Mouse (Mus musculus) splenic B cell, adult 2 months (primary cell): ENCODE data around the gene Prkg1.
"Not testable (repeated sequence)": the region's sequence is repeated elsewhere in the genome, so short reads cannot be mapped to it uniquely, and the experiment has no call there.

Experiments
- DNase-seq: peaks from one replicate; pipeline ENCODE4 v3.0.0-alpha.2; 2011; ENCODE audit warnings: low read depth, low spot score
- H3K27me3 ChIP-seq: 2 replicates; pipeline ENCODE4 v1.6.1; 2012; ENCODE audit warnings: mild to moderate bottlenecking, low read length, moderate library complexity, mixed read lengths; ENCODE audit not compliant: control insufficient read depth, poor library complexity, insufficient read depth, severe bottlenecking
- H3K36me3 ChIP-seq: 2 replicates; pipeline ENCODE4 v1.6.1; 2012; ENCODE audit warnings: mild to moderate bottlenecking, low read length, moderate library complexity, mixed read lengths; ENCODE audit not compliant: control insufficient read depth, poor library complexity, insufficient read depth, severe bottlenecking

Gene Prkg1

DNA sequence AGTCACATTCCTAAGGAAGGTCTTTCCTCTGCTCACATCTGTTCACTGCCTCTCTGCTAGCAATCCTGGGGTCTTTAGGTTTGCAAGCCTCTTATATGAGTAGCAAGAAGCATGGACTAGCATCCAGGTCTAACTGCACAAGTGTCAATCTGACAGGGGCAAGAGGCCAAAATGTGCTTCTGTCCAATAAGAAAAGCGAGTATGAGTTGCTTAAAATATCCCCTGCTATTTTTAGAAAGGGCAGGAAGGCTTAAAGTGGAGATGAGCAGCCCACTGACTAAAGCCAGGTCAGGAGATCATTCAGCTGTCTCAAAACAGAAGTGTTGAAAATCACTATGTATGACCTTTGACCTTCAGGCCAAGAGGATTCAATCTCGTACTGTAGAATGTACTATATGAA is 1139.4 kb downstream of the Prkg1 start:
- Histone ChIP-seq H3K27me3 (no peaks in the 10 kb centered on the region), H3K36me3 (no peaks in the 10 kb centered on the region)
- no peak for DNase-seq

DNA sequence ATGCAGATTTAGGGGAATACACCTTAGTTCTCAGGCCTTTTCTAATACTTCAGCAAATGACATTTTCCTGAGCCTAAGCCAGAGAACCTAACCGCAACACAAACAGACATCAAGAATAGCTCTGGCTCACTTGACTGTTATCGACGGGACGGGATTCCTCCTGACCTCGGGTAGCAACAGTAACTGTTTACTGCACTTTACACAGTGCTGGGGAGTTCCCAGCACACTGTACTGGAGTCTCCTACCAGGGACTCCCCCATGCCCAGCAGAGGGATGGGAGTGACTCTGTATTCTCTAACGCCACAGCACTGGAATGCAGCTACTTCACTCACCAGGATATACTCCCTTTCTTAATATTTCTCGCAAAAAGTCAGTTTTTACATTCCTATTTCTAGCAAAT is 1141.2 kb downstream of the Prkg1 start:
- no peak for DNase-seq
- Histone ChIP-seq H3K27me3 (no peaks in the 10 kb centered on the region), H3K36me3 (no peaks in the 10 kb centered on the region)

DNA sequence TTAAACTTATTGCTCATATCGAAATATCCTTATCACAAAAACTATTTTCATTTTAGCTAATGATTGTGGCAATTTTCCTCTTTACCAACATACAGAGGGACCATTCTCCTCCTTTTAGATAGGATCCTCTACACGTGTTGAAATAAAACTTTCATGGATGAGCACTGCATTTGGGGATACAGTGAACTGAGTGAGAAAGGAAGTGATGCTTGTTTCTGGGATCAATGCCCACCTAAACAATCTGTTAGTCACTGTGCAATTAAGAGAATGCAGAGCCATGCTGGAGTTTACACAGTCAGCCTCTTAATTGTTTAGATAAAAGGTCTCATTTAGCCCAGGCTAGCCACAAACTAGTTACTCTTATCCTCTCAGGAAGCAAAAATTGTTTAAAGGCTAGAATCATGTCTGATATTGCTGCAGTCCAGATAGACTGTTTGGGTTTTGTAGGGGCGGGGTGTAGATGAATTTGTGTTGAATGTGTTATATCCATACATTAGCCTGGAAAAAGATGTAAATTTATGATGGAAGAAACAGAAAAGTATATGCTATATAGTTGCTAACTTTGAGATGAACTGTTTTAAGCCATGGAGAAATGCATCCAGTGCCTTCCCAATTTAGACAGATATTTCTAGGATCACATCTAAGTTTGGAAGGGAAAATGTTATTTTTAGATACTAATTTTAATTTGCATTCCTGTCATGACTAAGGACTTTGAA is 1151.5 kb downstream of the Prkg1 start:
- no peak for DNase-seq
- Histone ChIP-seq H3K36me3 (no peaks in the 10 kb centered on the region), H3K27me3 (no peaks in the 10 kb centered on the region)

DNA sequence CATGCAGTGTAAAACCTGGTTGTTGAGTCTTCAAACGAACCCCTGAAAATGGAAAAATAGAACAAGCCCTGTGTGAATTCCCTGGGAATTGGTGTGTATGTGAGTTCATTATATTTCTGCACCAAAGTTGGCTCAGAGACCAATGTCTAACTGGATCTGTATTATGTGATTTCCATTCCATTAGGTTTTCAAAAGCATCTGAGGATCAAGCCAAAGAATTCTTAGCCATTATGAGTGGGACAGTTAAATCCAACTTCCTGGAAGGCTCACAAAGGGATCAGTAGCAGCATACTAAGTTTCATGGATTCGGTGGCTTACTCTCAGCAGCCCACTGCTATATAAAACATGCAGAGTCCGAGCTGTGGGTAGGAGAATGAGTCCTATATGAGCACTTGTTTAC is 1178.5 kb downstream of the Prkg1 start:
- H3K36me3 ChIP-seq, result no peaks in the 10 kb centered on the region
- H3K27me3 ChIP-seq, result no peaks in the 10 kb centered on the region
- no peak for DNase-seq

DNA sequence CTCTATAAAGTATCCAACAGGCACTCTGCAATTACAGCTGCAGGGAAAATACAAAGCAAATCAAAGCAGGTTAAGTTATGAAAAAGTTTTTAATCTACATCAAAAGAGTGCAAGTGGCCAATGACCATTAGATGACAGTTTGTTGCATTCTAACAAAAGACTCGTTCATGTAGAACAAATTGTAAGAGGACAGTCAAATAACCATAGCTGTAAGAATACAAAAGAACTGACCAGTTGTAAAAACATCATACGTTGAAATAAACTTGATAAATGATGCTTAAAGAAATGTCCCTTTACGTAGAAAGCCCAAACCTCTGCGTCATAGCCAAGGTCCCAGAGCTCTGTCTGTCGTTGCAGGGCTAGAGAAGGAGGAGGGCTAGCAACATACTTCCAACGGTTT is 1200.3 kb downstream of the Prkg1 start:
- DNase-seq, result no peak
- H3K27me3 ChIP-seq, result no peaks in the 10 kb centered on the region

DNA sequence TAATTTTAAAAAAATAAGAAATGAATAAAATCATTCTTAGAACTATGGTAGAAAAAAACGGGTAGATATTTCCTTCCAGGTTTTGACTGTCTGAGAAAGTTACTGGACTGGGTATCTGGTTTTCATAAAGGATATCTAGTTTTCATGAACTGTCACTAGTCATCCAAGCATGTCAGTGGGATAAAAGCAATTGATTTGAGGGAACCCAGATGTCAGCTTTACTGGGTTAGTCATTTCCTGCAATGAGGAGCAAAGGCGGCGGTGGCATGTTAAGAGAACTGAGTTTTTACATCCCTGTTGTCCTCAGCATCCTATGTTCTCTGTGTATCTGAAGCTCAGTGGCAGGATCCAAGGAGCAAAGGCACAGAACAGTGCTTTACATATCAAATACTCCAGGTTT is 1201.0 kb downstream of the Prkg1 start:
- no peaks in the 10 kb centered on the region for H3K36me3 ChIP-seq
- no peaks in the 10 kb centered on the region for H3K27me3 ChIP-seq
- DNase-seq, result no peak

More for the DNA sequence above, 1200.3 kb downstream of the Prkg1 start:
- H3K36me3 ChIP-seq, result no peaks in the 10 kb centered on the region

DNA sequence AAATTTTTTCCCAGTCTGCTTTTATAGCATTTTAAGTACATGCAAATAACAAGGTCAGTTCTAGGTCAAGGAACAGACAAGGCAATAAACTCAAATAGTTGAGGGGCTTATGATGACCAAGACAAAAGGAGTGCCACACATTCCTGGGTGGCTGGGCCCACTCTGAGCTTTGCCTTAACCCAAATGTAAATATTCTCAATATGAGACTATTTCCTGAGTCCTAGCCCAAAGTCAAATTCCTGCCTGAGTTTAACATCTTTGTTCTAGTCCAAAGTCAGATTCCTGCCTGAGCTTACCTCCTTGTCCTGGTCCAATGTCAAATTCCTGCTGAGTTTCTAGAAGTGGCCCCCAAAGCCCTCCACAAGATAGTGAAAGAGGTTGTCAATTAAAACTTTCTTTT is 1206.8 kb downstream of the Prkg1 start:
- no peaks in the 10 kb centered on the region for H3K36me3 ChIP-seq
- no peaks in the 10 kb centered on the region for H3K27me3 ChIP-seq
- no peak for DNase-seq

DNA sequence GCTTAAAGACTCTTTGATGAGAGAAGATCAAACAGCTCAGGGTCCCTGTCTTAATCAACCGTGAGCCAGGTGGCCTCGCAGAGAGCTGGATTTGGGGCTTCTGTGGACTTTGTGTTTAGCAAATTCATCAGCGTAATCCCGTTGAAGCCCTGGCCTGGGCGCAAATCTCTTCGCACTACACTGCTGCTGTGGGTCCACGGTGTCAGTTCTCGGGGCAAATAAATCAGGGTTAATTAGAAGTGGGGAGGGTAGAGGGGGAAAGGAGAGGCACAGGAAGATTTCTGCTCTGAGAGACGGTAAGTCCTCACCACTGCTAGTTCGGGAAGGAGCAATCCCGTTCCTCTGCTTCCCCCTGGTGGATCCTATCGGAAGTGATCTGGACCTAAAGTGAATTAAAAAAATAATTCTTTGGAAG is 1210.4 kb downstream of the Prkg1 start:
- no peaks in the 10 kb centered on the region for H3K36me3 ChIP-seq
- no peaks in the 10 kb centered on the region for H3K27me3 ChIP-seq
- peak; percentile 26 for DNase-seq

DNA sequence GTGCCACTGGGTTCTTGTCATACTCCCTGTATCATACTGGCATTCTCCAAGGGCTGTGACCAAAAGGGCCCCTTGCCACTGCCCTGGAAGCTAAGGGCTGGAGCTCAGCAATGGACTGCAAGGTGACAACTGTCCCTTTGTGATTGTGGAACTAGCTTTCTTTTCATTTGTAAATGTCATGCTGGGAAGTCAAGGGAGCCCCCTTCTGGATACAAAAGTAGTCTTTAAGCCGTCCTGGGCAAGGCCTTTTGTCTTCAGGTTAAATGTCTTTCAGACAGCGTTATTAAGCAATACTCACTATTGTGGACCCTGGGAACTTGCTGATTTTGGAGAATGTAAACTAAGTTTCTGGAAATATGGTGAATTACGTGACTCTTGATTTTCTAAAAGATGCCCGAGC is 1211.1 kb downstream of the Prkg1 start:
- H3K36me3 ChIP-seq, result no peaks in the 10 kb centered on the region
- no peaks in the 10 kb centered on the region; the same call in 1 of the 2 replicates for H3K27me3 ChIP-seq
- no peak for DNase-seq

DNA sequence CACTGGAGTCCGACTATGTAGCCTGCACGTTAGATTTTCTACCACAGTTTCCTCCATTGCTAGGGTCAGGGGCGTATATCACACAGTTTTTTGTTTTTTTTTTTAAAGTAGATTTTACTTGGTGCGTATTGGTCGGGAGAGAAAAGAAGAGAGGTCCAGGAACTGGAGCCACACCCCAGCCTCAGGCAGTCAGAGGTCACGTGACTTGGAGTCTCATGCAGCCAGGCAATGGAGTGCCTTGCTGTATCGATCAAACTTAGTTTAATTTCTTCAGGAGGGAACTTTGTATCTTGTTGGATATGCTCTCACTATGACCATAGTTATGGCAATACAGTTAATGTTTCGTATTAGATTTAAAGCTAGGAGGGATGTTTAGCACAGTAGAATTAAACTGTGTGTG is 1212.6 kb downstream of the Prkg1 start:
- no peaks in the 10 kb centered on the region; the same call in 1 of the 2 replicates for H3K27me3 ChIP-seq
- no peak for DNase-seq
- no peaks in the 10 kb centered on the region for H3K36me3 ChIP-seq

DNA sequence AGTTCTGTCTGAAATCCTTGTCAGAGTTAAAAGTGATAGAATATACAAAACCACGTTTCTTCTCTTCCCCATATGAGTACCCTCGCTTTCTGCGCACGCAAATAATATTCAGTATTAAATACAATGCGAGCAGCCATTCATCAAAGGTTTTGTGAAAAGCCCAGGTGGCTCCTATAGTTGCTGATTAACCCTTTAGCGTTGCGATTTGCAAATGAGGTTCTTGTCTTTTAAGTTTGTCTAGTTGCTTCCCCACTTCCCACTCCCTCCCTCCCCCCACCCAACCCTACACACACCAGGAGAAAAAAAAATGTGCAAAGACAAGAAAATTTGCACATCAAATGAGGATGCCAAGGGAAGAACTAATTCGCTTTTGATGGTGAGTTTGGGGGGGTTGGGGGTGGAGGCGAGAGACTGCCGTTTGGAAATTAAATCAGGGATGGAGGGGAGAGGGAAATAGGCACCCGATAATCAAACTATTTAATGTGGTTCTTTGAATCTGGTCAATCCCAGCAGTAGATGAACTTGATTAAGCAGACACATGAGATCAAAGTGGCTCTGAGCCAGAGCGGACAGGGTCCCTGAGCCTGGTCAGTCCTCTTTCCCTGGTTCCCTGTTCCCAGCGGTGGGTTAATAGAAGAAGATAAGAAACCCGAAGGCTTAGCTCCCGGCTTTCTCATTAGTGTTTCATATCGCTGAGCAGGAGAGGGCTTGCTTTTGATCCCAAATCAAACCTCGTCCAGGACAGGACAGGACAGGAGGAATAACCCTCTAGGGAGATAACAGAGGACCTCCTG is 1214.8 kb downstream of the Prkg1 start:
- no peaks in the 10 kb centered on the region; the same call in 1 of the 2 replicates for H3K27me3 ChIP-seq
- DNase-seq, result no peak
- no peaks in the 10 kb centered on the region for H3K36me3 ChIP-seq

DNA sequence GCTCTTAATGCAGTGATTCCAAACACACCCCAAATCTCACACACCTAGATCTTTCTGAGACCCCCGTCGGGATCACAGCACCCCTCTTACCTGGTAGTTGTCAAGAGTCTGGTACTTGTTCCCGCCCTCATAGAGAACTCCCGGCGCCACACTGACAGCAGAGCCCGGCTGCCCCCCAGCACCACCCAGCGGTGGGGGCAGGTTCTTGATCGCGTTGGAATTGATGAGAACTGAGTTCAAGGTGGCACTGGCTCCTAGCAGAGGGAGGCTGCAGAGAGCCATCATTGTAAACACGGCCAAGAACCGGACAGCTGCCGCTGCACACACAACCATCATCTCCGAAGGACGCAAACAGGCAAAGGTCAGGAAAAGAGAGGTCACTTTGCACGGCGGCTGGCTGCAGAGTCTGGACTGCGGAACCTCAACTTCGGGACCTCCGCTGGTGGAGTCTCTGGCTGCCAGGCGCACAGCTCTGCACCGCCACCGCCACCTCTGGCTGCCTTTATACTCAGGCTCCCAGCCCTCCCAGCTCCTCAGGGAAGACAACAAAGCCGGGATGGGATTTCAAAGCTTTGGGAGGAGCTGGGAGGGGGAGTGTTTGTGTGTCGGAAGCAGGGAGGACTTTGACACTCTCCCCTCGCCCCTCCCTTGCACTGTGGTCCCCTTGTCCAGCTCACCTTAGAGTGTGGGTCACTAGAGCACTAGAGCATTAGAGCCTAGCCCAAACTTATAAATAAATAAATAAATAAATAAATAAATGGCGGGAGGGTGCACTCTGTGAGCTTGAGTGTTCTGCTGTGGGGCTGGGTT is 1215.6 kb downstream of the Prkg1 start, which contains the start of gene Dkk1:
Gene Dkk1 (minus strand): TSS at position 622 of the 810 bp plus-strand sequence.
- Histone ChIP-seq H3K36me3 (no peaks in the 10 kb centered on the region), H3K27me3 (no peaks in the 10 kb centered on the region; the same call in 1 of the 2 replicates)
- DNase-seq, result no peak

DNA sequence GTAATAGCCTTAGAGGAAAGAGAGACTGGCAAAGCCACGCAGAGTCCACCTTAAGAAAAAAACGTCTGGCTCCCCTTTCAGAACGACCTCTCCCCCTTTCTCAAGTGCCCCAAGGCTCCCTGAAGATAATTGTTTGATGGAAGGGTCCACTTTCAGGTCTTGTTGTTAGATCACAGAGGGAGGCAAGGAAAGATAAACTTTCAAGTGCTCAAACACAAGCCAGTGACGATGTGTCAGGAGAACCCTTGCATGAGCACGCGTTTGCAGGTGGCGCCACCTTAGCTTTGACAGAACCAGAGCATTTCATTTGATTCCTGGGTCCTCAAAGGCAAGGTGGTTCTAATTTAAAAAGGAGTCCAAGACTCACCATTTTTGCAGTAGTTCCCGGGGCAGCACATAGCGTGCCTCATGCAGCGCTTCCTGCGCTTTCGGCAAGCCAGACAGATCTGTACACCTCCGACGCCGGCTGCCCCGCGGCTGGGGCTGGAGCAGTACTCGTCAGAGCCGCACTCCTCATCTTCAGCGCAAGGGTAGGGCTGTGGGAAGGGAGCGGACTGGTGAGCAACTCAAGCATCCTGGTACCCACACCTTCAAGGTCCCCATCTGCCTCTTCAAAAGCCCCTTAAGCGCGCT is 1216.3 kb downstream of the Prkg1 start:
- no peaks in the 10 kb centered on the region; the same call in 1 of the 2 replicates for H3K27me3 ChIP-seq
- DNase-seq, result no peak
- H3K36me3 ChIP-seq, result no peaks in the 10 kb centered on the region

DNA sequence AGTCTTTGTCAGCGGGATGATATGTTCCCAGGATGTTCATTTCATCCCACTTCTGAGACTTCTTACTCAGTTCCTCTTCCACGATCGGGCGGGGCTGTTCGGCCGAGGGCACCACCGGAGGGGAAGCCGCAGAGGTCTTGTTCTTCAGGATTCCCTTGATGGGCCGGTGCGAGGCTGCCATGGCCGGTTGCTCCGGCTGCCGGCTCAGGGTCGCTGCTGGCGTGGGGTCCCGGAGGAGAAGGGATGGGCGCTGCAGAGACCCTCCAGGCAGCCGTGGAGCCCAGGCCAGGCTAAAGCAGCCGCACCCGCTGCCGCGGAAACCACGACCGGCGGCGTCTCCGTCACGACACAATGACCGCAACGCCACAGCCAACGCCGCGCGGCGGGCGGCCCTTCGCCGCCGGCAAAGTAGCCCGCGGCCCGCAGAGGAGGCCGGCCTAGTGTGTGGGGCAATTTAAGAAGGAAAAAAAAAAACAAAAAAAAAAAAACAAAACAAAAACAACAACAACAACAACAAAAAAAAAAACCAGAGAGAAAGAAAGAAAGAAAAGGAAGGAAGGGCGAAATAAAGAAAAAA is 1225.4 kb downstream of the Prkg1 start:
- H3K36me3 ChIP-seq, DNase-seq, H3K27me3 ChIP-seq: not testable (repeated sequence)
